11 mouse cellular contexts compared by ENCODE assay signal in genomic region chr6:86052032-86052459, GRCm38 (mm10). TPM values are rescaled to one million over a fixed set of nuclear protein-coding genes. Genes with fewer than 3 reads are reported as not detected.
DNase-seq lines count a peak whose midpoint lies in the region; ATAC-seq and TF ChIP-seq lines count a peak whose summit lies in the region.
"Had no signal": no experiment of that assay in that cellular context is flagged by ENCODE, and none has a peak within 500 bp of the region (broad histone marks: within the 10 kb centered on the region; RNA-seq: fewer than 3 reads in every experiment).

No protein-coding gene starts in this region.

- intact Hi-C loops in heart, adult 2 months (cut with DNase I) = no loop called here
- intact Hi-C loops in gastrocnemius, postnatal 36 days (cut with DNase I) = no loop called here

- no peak for TF ChIP-seq EP300 in heart, adult 2 months (IDR thresholded peaks at IDR 0.05; ENCODE audit: insufficient read depth, low read depth, low read length)

- 31% methylated on average over 7 of the region's 7 CpGs for WGBS in heart, embryonic 15.5 days
- WGBS in heart, adult 2 months = 25% methylated on average over 7 of the region's 7 CpGs
- WGBS in hindbrain, embryonic 14.5 days = 11% methylated on average over 7 of the region's 7 CpGs
- WGBS in midbrain, embryonic 15.5 days = 6% methylated on average over 7 of the region's 7 CpGs

- no peak overlapping the region for H3K27ac ChIP-seq in heart, embryonic 15.5 days
- H3K27ac ChIP-seq in heart, adult 2 months = no peak overlapping the region
- peak overlapping the region; percentile 98 for H3K27ac ChIP-seq in hindbrain, embryonic 14.5 days
- H3K27ac ChIP-seq in midbrain, embryonic 15.5 days = peak overlapping the region; percentile 97

- H3K9ac ChIP-seq in heart, embryonic 15.5 days = no peak overlapping the region
- no peak overlapping the region for H3K9ac ChIP-seq in heart, adult 2 months (ENCODE audit: low read depth, low read length)
- H3K9ac ChIP-seq in hindbrain, embryonic 14.5 days = peak overlapping the region; percentile 50
- peak overlapping the region; percentile 29 for H3K9ac ChIP-seq in midbrain, embryonic 15.5 days

- DNase-seq in heart, adult 2 months = no peak
- DNase-seq in embryo, embryonic 10 days (ENCODE audit: low spot score) = peak; percentile 69
- peak; percentile 66 for DNase-seq in hindbrain, embryonic 14.5 days (ENCODE audit: low spot score)
- DNase-seq in layer of hippocampus, adult 18-20 months (ENCODE audit: low spot score in 2 of 2) = no peak
- no peak for DNase-seq in gastrocnemius, postnatal 36 days
- DNase-seq in testis, postnatal 14 days (ENCODE audit: low spot score) = no peak
- DNase-seq: cerebellum, adult 8-10 months had no signal

- no peak for TF ChIP-seq POLR2A in heart, adult 2 months (IDR thresholded peaks at IDR 0.05; ENCODE audit: insufficient read depth, low read depth, low read length)

- H3K36me3 ChIP-seq in heart, embryonic 15.5 days = no peaks in the 10 kb centered on the region
- H3K36me3 ChIP-seq in heart, adult 2 months (ENCODE audit: control insufficient read depth, insufficient read depth, low read length) = no peaks in the 10 kb centered on the region
- no peaks in the 10 kb centered on the region for H3K36me3 ChIP-seq in hindbrain, embryonic 14.5 days (replicated peaks; ENCODE audit: control insufficient read depth, insufficient read depth)
- no peaks in the 10 kb centered on the region for H3K36me3 ChIP-seq in midbrain, embryonic 15.5 days (replicated peaks)

- peaks cover 4% of the 10 kb centered on the region; the same call in 1 of the 2 replicates for H3K4me1 ChIP-seq in heart, embryonic 15.5 days (replicated peaks)
- H3K4me1 ChIP-seq in heart, adult 2 months (ENCODE audit: control insufficient read depth, insufficient read depth, low read length) = no peaks in the 10 kb centered on the region
- H3K4me1 ChIP-seq in hindbrain, embryonic 14.5 days (replicated peaks; ENCODE audit: control insufficient read depth, insufficient read depth, low read length) = peaks cover 52% of the 10 kb centered on the region
- H3K4me1 ChIP-seq in midbrain, embryonic 15.5 days = peaks cover 67% of the 10 kb centered on the region

- H3K27me3 ChIP-seq in heart, embryonic 15.5 days = no peaks in the 10 kb centered on the region
- H3K27me3 ChIP-seq in heart, adult 2 months (ENCODE audit: control insufficient read depth, insufficient read depth, low read length) = no peaks in the 10 kb centered on the region
- H3K27me3 ChIP-seq in hindbrain, embryonic 14.5 days (ENCODE audit: control insufficient read depth, insufficient read depth, low read length) = no peaks in the 10 kb centered on the region
- no peaks in the 10 kb centered on the region for H3K27me3 ChIP-seq in midbrain, embryonic 15.5 days (replicated peaks)

- no peaks in the 10 kb centered on the region for H3K9me3 ChIP-seq in heart, embryonic 15.5 days (replicated peaks)
- no peaks in the 10 kb centered on the region for H3K9me3 ChIP-seq in hindbrain, embryonic 14.5 days (ENCODE audit: control insufficient read depth, low read length)
- no peaks in the 10 kb centered on the region for H3K9me3 ChIP-seq in midbrain, embryonic 15.5 days

- no peak overlapping the region for H3K4me3 ChIP-seq in heart, embryonic 15.5 days
- no peak overlapping the region for H3K4me3 ChIP-seq in heart, adult 2 months
- no peak overlapping the region for H3K4me3 ChIP-seq in hindbrain, embryonic 14.5 days (replicated peaks; ENCODE audit: low read length)
- peak overlapping the region; percentile 14 for H3K4me3 ChIP-seq in midbrain, embryonic 15.5 days

- no peak overlapping the region for H3K4me2 ChIP-seq in heart, embryonic 15.5 days
- H3K4me2 ChIP-seq in hindbrain, embryonic 14.5 days (replicated peaks) = peak overlapping the region; percentile 37
- H3K4me2 ChIP-seq in midbrain, embryonic 15.5 days = peak overlapping the region; percentile 47

- no peaks in the 10 kb centered on the region for H3K79me2 ChIP-seq in heart, adult 2 months (replicated peaks; ENCODE audit: control insufficient read depth, insufficient read depth, low read length)

- ATAC-seq in heart, embryonic 15.5 days (replicated peaks; ENCODE audit: insufficient number of reproducible peaks, insufficient read depth, low FRiP score, low read depth) = peak; percentile 39; the same call in 1 of the 2 replicates
- peak; percentile 81 for ATAC-seq in hindbrain, embryonic 14.5 days (ENCODE audit: low FRiP score)
- peak; percentile 87 for ATAC-seq in midbrain, embryonic 15.5 days (replicated peaks)

- TF ChIP-seq CTCF in heart, adult 2 months (IDR thresholded peaks at IDR 0.05) = no peak

RNA-seq across cellular contexts. Expression of gene Add2, which starts 23.6 kb away (rescaled TPM):
- polyA plus RNA-seq in heart, embryonic 15.5 days (2015; fragmentation: Nextera tagmentation; extraction: Ambion mirVana) = 1.6 and 5.0 TPM in 2 replicates
- total RNA-seq in heart, adult 2 months (2021) = under 1 TPM; 0.16 to 0.39 TPM
- 0.25 and 0.47 TPM in 2 replicates for polyA plus RNA-seq in heart, adult 2 months (2012; rRNA removed)
- 102 and 111 TPM in 2 replicates for polyA plus RNA-seq in hindbrain, embryonic 14.5 days (2014; fragmentation: Nextera tagmentation; extraction: Ambion mirVana)
- 206 and 209 TPM in 2 replicates for polyA plus RNA-seq in midbrain, embryonic 15.5 days (2015; fragmentation: Nextera tagmentation; extraction: Ambion mirVana)
- total RNA-seq in layer of hippocampus, adult 18-20 months (2021) = 100 to 1,000 TPM; 267 to 269 TPM
- under 1 TPM in 1 of 2 experiments, not detected in 1; 0.05 TPM for total RNA-seq in gastrocnemius, postnatal 36 days (2021)

RNA-seq across cellular contexts. Expression of gene Figla, which starts 36.1 kb away (rescaled TPM):
- polyA plus RNA-seq in heart, embryonic 15.5 days (2015; fragmentation: Nextera tagmentation; extraction: Ambion mirVana) = not detected in 2 replicates
- not detected for total RNA-seq in heart, adult 2 months (2021)
- polyA plus RNA-seq in heart, adult 2 months (2012; rRNA removed) = not detected in 2 replicates
- polyA plus RNA-seq in hindbrain, embryonic 14.5 days (2014; fragmentation: Nextera tagmentation; extraction: Ambion mirVana) = not detected in 2 replicates
- not detected in 2 replicates for polyA plus RNA-seq in midbrain, embryonic 15.5 days (2015; fragmentation: Nextera tagmentation; extraction: Ambion mirVana)
- total RNA-seq in layer of hippocampus, adult 18-20 months (2021) = not detected
- not detected for total RNA-seq in gastrocnemius, postnatal 36 days (2021)
- total RNA-seq: ES-E14; left cerebral cortex, adult 8-10 months had no signal

Comparison
In these comparisons a context has a peak if more than half of its experiments do, and no peak if none do; other contexts are left out.
1. H3K27ac ChIP-seq: peak in hindbrain, embryonic 14.5 days (single experiment) and midbrain, embryonic 15.5 days (single experiment); none in heart, embryonic 15.5 days (single experiment) and heart, adult 2 months (single experiment).
2. H3K9ac ChIP-seq: peak in hindbrain, embryonic 14.5 days (single experiment) and midbrain, embryonic 15.5 days (single experiment); none in heart, embryonic 15.5 days (single experiment) and heart, adult 2 months (single experiment).
3. DNase-seq: peak in embryo, embryonic 10 days (single experiment) and hindbrain, embryonic 14.5 days (single experiment); none in heart, adult 2 months (0 of 2), layer of hippocampus, adult 18-20 months (0 of 2), gastrocnemius, postnatal 36 days (0 of 2) and testis, postnatal 14 days (single experiment).
4. RNA of gene Add2, which starts 23.6 kb away (polyA plus RNA-seq): 206 to 209 TPM in midbrain, embryonic 15.5 days and 102 to 111 TPM in hindbrain, embryonic 14.5 days; 1.6 to 5.0 TPM in heart, embryonic 15.5 days and 0.25 to 0.47 TPM in heart, adult 2 months; every median in the first group is over 10 times any median in the second.
5. Peak in every context shown above with its lines, with median percentiles within 50 percentile points of each other: ATAC-seq.